In genomic region chr11:83556085-83556781, GRCm38 (mm10) we compare ENCODE assay signal across 9 mouse cellular contexts. TPM values are rescaled to one million over a fixed set of nuclear protein-coding genes. Genes with fewer than 3 reads are reported as not detected.
A peak's percentile ranks its signal among the peaks of the same experiment; 100 is the strongest.
DNase-seq lines count a peak whose midpoint lies in the region; ATAC-seq and TF ChIP-seq lines count a peak whose summit lies in the region.
"Had no signal": no experiment of that assay in that cellular context is flagged by ENCODE, and none has a peak within 500 bp of the region (broad histone marks: within the 10 kb centered on the region; RNA-seq: fewer than 3 reads in every experiment).

No protein-coding gene starts in this region.

- no peaks in the 10 kb centered on the region for H3K9me3 ChIP-seq in embryonic facial prominence, embryonic 14.5 days (ENCODE audit: control insufficient read depth, low read length)
- no peaks in the 10 kb centered on the region for H3K9me3 ChIP-seq in lung, embryonic 14.5 days (ENCODE audit: low read depth, low read length)

- H3K27ac ChIP-seq in gastrocnemius, adult 2 months: no peak overlapping the region
- H3K27ac ChIP-seq in embryonic facial prominence, embryonic 14.5 days (replicated peaks; ENCODE audit: low read depth, low read length): no peak overlapping the region
- H3K27ac ChIP-seq in lung, embryonic 14.5 days (ENCODE audit: low read depth): no peak overlapping the region
- H3K27ac ChIP-seq in thymus, adult 2 months (ENCODE audit: control insufficient read depth, insufficient read depth, low read length): no peak overlapping the region
- H3K27ac ChIP-seq: macrophage had no signal

- 30% methylated on average over 8 of the region's 8 CpGs for WGBS in embryonic facial prominence, embryonic 14.5 days
- 28% methylated on average over 8 of the region's 8 CpGs for WGBS in lung, embryonic 14.5 days
- WGBS in thymus, adult 2 months: 37% methylated on average over 8 of the region's 8 CpGs

- no peak overlapping the region for H3K4me3 ChIP-seq in gastrocnemius, adult 2 months
- H3K4me3 ChIP-seq in embryonic facial prominence, embryonic 14.5 days (ENCODE audit: low read depth, low read length): no peak overlapping the region
- H3K4me3 ChIP-seq in lung, embryonic 14.5 days (ENCODE audit: low read depth, low read length): no peak overlapping the region
- H3K4me3 ChIP-seq in thymus, adult 2 months (ENCODE audit: control insufficient read depth, insufficient read depth, low read length): no peak overlapping the region

- H3K27me3 ChIP-seq in embryonic facial prominence, embryonic 14.5 days (replicated peaks; ENCODE audit: control insufficient read depth, insufficient read depth, low read length): no peaks in the 10 kb centered on the region
- no peaks in the 10 kb centered on the region for H3K27me3 ChIP-seq in lung, embryonic 14.5 days (ENCODE audit: insufficient read depth, low read length)
- H3K27me3 ChIP-seq in thymus, adult 2 months (ENCODE audit: control insufficient read depth, insufficient read depth, low read length): no peaks in the 10 kb centered on the region

- intact Hi-C loops in gastrocnemius, adult 2 months (cut with DNase I): loop anchor here (1.0 kb wide), 1 partner anchor 183 kb away; no protein-coding TSS in a partner anchor
- intact Hi-C loops in gastrocnemius, postnatal 36 days (cut with DNase I): loop anchor here (1.0 kb wide), 1 partner anchor 183 kb away; no protein-coding TSS in a partner anchor

- TF ChIP-seq CTCF in gastrocnemius, adult 2 months (IDR thresholded peaks at IDR 0.05): peak; percentile 82
- TF ChIP-seq CTCF in lung, embryonic 14.5 days (IDR thresholded peaks at IDR 0.05; ENCODE audit: low read depth): peak; percentile 79
- TF ChIP-seq CTCF in thymus, adult 2 months (IDR thresholded peaks at IDR 0.05; ENCODE audit: borderline replicate concordance, control insufficient read depth, extremely low read depth, insufficient read depth, low read length, poor library complexity): no peak

- H3K36me3 ChIP-seq in embryonic facial prominence, embryonic 14.5 days (ENCODE audit: control insufficient read depth, insufficient read depth, low read length): no peaks in the 10 kb centered on the region
- H3K36me3 ChIP-seq in lung, embryonic 14.5 days (ENCODE audit: insufficient read depth): no peaks in the 10 kb centered on the region
- no peaks in the 10 kb centered on the region for H3K36me3 ChIP-seq in thymus, adult 2 months (ENCODE audit: control insufficient read depth, insufficient read depth, low read length)

- no peak overlapping the region for H3K9ac ChIP-seq in embryonic facial prominence, embryonic 14.5 days (ENCODE audit: low read depth, low read length)
- H3K9ac ChIP-seq in lung, embryonic 14.5 days: no peak overlapping the region

- ATAC-seq in embryonic facial prominence, embryonic 14.5 days (ENCODE audit: low read depth): peak; percentile 37; the same call in 1 of the 2 replicates
- ATAC-seq in lung, embryonic 14.5 days (ENCODE audit: insufficient read depth): peak; percentile 94

- DNase-seq in gastrocnemius, adult 2 months: no peak
- DNase-seq in gastrocnemius, postnatal 36 days: no peak
- peak; percentile 81 for DNase-seq in MN1 (ENCODE audit: low spot score)
- DNase-seq in embryonic facial prominence, embryonic 14.5 days (ENCODE audit: low spot score): peak; percentile 86
- DNase-seq in hindlimb bud, embryonic 11.5 days (ENCODE audit: extremely low spot score, low read depth, low spot score): peak; percentile 89
- peak; percentile 95 for DNase-seq in lung, embryonic 14.5 days
- peak; percentile 59 for DNase-seq in retina, adult 2 months (ENCODE audit: low read depth, low spot score)
- DNase-seq in thymus, adult 2 months: no peak

- no peaks in the 10 kb centered on the region for H3K4me1 ChIP-seq in embryonic facial prominence, embryonic 14.5 days (ENCODE audit: control insufficient read depth, insufficient read depth, low read length)
- no peaks in the 10 kb centered on the region for H3K4me1 ChIP-seq in lung, embryonic 14.5 days (ENCODE audit: insufficient read depth)
- H3K4me1 ChIP-seq in thymus, adult 2 months (replicated peaks; ENCODE audit: control insufficient read depth, insufficient read depth, low read length): no peaks in the 10 kb centered on the region

- H3K4me2 ChIP-seq in embryonic facial prominence, embryonic 14.5 days (ENCODE audit: low read depth, low read length): no peak overlapping the region
- H3K4me2 ChIP-seq in lung, embryonic 14.5 days: no peak overlapping the region

- no peak for TF ChIP-seq POLR2A in thymus, adult 2 months (IDR thresholded peaks at IDR 0.05; ENCODE audit: control insufficient read depth, extremely low read depth, insufficient read depth, low read length, poor library complexity)

RNA-seq across cellular contexts. Expression of gene Ccl9, which starts 22.2 kb away (rescaled TPM):
- total RNA-seq in gastrocnemius, adult 2 months (2021): 1 to 10 TPM; 2.4 to 6.2 TPM
- 1 to 10 TPM; 3.0 to 3.4 TPM for total RNA-seq in gastrocnemius, postnatal 36 days (2021)
- 8.3 and 12.4 TPM in 2 replicates for polyA plus RNA-seq in embryonic facial prominence, embryonic 14.5 days (2014; fragmentation: Nextera tagmentation; extraction: Ambion mirVana)
- polyA plus RNA-seq in lung, embryonic 14.5 days (2014; fragmentation: Nextera tagmentation; extraction: Ambion mirVana): 2.8 and 7.0 TPM in 2 replicates
- polyA plus RNA-seq in thymus, adult 2 months (2012; rRNA removed): 3.4 and 4.5 TPM in 2 replicates

RNA-seq across cellular contexts. Expression of gene Ccl5, which starts 25.9 kb away (rescaled TPM):
- not detected for total RNA-seq in gastrocnemius, adult 2 months (2021)
- total RNA-seq in gastrocnemius, postnatal 36 days (2021): not detected
- polyA plus RNA-seq in embryonic facial prominence, embryonic 14.5 days (2014; fragmentation: Nextera tagmentation; extraction: Ambion mirVana): 0.87 and 1.4 TPM in 2 replicates
- polyA plus RNA-seq in lung, embryonic 14.5 days (2014; fragmentation: Nextera tagmentation; extraction: Ambion mirVana): 0.64 TPM in 1 of 2 replicates, not detected in the other
- 526 and 777 TPM in 2 replicates for polyA plus RNA-seq in thymus, adult 2 months (2012; rRNA removed)

RNA-seq across cellular contexts. Expression of gene Heatr9, which starts 34.3 kb away (rescaled TPM):
- total RNA-seq in gastrocnemius, adult 2 months (2021): not detected
- total RNA-seq in gastrocnemius, postnatal 36 days (2021): not detected
- polyA plus RNA-seq in embryonic facial prominence, embryonic 14.5 days (2014; fragmentation: Nextera tagmentation; extraction: Ambion mirVana): not detected in 2 replicates
- polyA plus RNA-seq in lung, embryonic 14.5 days (2014; fragmentation: Nextera tagmentation; extraction: Ambion mirVana): 0.09 TPM in 1 of 2 replicates, not detected in the other
- 0.20 TPM in 1 of 2 replicates, not detected in the other for polyA plus RNA-seq in thymus, adult 2 months (2012; rRNA removed)
- polyA plus RNA-seq: macrophage had no signal

RNA-seq across cellular contexts. Expression of gene Ccl6, which starts 36.7 kb away (rescaled TPM):
- 1 to 10 TPM; 5.5 to 9.3 TPM for total RNA-seq in gastrocnemius, adult 2 months (2021)
- total RNA-seq in gastrocnemius, postnatal 36 days (2021): 1 to 10 TPM; 4.2 to 9.4 TPM
- polyA plus RNA-seq in embryonic facial prominence, embryonic 14.5 days (2014; fragmentation: Nextera tagmentation; extraction: Ambion mirVana): 2.5 and 5.0 TPM in 2 replicates
- 4.8 and 7.2 TPM in 2 replicates for polyA plus RNA-seq in lung, embryonic 14.5 days (2014; fragmentation: Nextera tagmentation; extraction: Ambion mirVana)
- 4.9 and 10.4 TPM in 2 replicates for polyA plus RNA-seq in thymus, adult 2 months (2012; rRNA removed)

Comparison
In these comparisons a context has a peak if more than half of its experiments do, and no peak if none do; other contexts are left out.
1. DNase-seq: peak in MN1 (single experiment), embryonic facial prominence, embryonic 14.5 days (single experiment), hindlimb bud, embryonic 11.5 days (single experiment), lung, embryonic 14.5 days (single experiment) and retina, adult 2 months (single experiment); none in gastrocnemius, adult 2 months (single experiment), gastrocnemius, postnatal 36 days (0 of 2) and thymus, adult 2 months (single experiment).
2. RNA of gene Ccl5, which starts 25.9 kb away (polyA plus RNA-seq): 526 to 777 TPM in thymus, adult 2 months; 0.87 to 1.4 TPM in embryonic facial prominence, embryonic 14.5 days and 0.64 TPM in lung, embryonic 14.5 days; every median in the first group is over 100 times any median in the second.